Mouse (Mus musculus): ENCODE results near the gene Rbfox1.

The Rbfox1 gene

GRCm38 (mm10) chr16:6095604-6096372 is 210.6 kb downstream of the Rbfox1 start:
- DNase-seq (ENCODE audit: low spot score in 2 of 2): no peak

GRCm38 (mm10) chr16:6097244-6098040 is 212.3 kb downstream of the Rbfox1 start:
- DNase-seq (ENCODE audit: low spot score in 2 of 2): no peak

- no peak for DNase-seq (ENCODE audit: low spot score in 2 of 2)
These were observed 213.0 kb downstream of the Rbfox1 start for GRCm38 (mm10) chr16:6098116-6098515.

GRCm38 (mm10) chr16:6099598-6099997 is 214.4 kb downstream of the Rbfox1 start:
- DNase-seq (ENCODE audit: low spot score in 2 of 2): no peak

GRCm38 (mm10) chr16:6100421-6100877 is 215.3 kb downstream of the Rbfox1 start:
- DNase-seq (ENCODE audit: low spot score in 2 of 2): no peak

GRCm38 (mm10) chr16:6103713-6104112 is 218.6 kb downstream of the Rbfox1 start:
- no peak for DNase-seq (ENCODE audit: low spot score in 2 of 2)

GRCm38 (mm10) chr16:6110121-6110520 is 225.0 kb downstream of the Rbfox1 start:
- DNase-seq (ENCODE audit: low spot score in 2 of 2): no peak

- DNase-seq (ENCODE audit: low spot score in 2 of 2): no peak
These were observed 228.8 kb downstream of the Rbfox1 start for GRCm38 (mm10) chr16:6113836-6114475.

GRCm38 (mm10) chr16:6119472-6119871 is 234.3 kb downstream of the Rbfox1 start:
- DNase-seq (ENCODE audit: low spot score in 2 of 2): no peak

GRCm38 (mm10) chr16:6121232-6121631 is 236.1 kb downstream of the Rbfox1 start:
- DNase-seq (ENCODE audit: low spot score in 2 of 2): no peak

GRCm38 (mm10) chr16:6122859-6123258 is 237.7 kb downstream of the Rbfox1 start:
- no peak for DNase-seq (ENCODE audit: low spot score in 2 of 2)

GRCm38 (mm10) chr16:6128314-6128713 is 243.2 kb downstream of the Rbfox1 start:
- no peak for DNase-seq (ENCODE audit: low spot score in 2 of 2)

GRCm38 (mm10) chr16:6135016-6135415 is 249.9 kb downstream of the Rbfox1 start:
- no peak for DNase-seq (ENCODE audit: low spot score in 2 of 2)

GRCm38 (mm10) chr16:6139432-6139831 is 254.3 kb downstream of the Rbfox1 start:
- DNase-seq (ENCODE audit: low spot score in 2 of 2): no peak

- peak; percentile 39 to 40 for DNase-seq (ENCODE audit: low spot score in 2 of 2)
These were observed 262.8 kb downstream of the Rbfox1 start for GRCm38 (mm10) chr16:6147957-6148356.

GRCm38 (mm10) chr16:6149345-6149744 is 264.2 kb downstream of the Rbfox1 start:
- DNase-seq (ENCODE audit: low spot score in 2 of 2): no peak

- no peak for DNase-seq (ENCODE audit: low spot score in 2 of 2)
These were observed 270.4 kb downstream of the Rbfox1 start for GRCm38 (mm10) chr16:6155556-6155955.

- DNase-seq (ENCODE audit: low spot score in 2 of 2): no peak
These were observed 279.3 kb downstream of the Rbfox1 start for GRCm38 (mm10) chr16:6164476-6164875.

- DNase-seq (ENCODE audit: low spot score in 2 of 2): no peak
These were observed 284.2 kb downstream of the Rbfox1 start for GRCm38 (mm10) chr16:6169346-6169745.

- no peak for DNase-seq (ENCODE audit: low spot score in 2 of 2)
These were observed 295.7 kb downstream of the Rbfox1 start for GRCm38 (mm10) chr16:6180819-6181218.

- DNase-seq (ENCODE audit: low spot score in 2 of 2): peak in 1 of 2 experiments; percentile 31
These were observed 297.2 kb downstream of the Rbfox1 start for GRCm38 (mm10) chr16:6182329-6182728.

- no peak for DNase-seq (ENCODE audit: low spot score in 2 of 2)
These were observed 307.2 kb downstream of the Rbfox1 start for GRCm38 (mm10) chr16:6192358-6192757.

Data from right cerebral cortex, adult 2 months (tissue).